Mouse (Mus musculus) liver, embryonic 14.5 days (tissue): ENCODE data around the gene Plcl2.

Experiments
- CTCF ChIP-seq: IDR thresholded peaks from 2 replicates; pipeline ENCODE4 v1.5.1; 2016; ENCODE audit warnings: antibody characterized with exemption, low read depth, control low read depth
- EP300 ChIP-seq: IDR thresholded peaks from 2 replicates; pipeline ENCODE4 v1.6.1; 2016; ENCODE audit warnings: antibody characterized with exemption, low read depth

- no peak for TF ChIP-seq CTCF
- no peak for TF ChIP-seq EP300
These were observed 175.9 kb downstream of the Plcl2 start for GRCm38 (mm10) chr17:50684960-50685645.
